Mouse (Mus musculus) inflammation-experienced regulatory T-cells, adult 6 months (primary cell): ENCODE data around the gene Sel1l. TPM values are rescaled to one million over a fixed set of nuclear protein-coding genes. Genes with fewer than 3 reads are reported as not detected.
"Not testable (repeated sequence)": the region's sequence is repeated elsewhere in the genome, so short reads cannot be mapped to it uniquely, and the experiment has no call there.

Source experiments
- ATAC-seq: one replicate; pipeline ENCODE4 v1.8.0; 2017
- polyA plus RNA-seq, 3 experiments: library from polyadenylated mRNA; unstranded; fragments of 100-300 nt; shearing (Covaris generic); gene quantifications; one replicate each; pipeline ENCODE4 v1.2.1; 2017

Sel1l gene
- polyA plus RNA-seq, 3 experiments from 2014 or later, result 53.0 to 60.6 (median 54.4) TPM

DNA sequence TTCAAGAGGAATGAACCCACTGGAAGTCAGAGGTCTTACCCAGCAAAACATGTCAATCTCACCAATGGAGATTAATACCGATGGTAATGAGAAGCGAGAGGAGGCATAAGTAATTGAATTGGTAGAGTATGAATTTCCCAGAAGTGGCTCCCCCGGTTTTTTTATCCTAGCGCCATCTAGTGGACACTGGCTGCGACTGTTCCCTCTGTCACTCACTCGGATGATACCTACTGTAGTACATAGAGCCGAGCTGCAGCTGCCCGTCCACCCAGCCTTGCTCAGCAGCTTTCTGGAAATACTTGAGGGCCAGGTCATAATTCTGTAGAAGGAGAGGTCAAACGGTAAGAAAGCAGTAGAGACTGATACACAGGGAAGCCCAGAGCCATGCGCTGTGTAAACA lies 33.0 kb downstream of the Sel1l start:
- ATAC-seq, result peak; percentile 75

DNA sequence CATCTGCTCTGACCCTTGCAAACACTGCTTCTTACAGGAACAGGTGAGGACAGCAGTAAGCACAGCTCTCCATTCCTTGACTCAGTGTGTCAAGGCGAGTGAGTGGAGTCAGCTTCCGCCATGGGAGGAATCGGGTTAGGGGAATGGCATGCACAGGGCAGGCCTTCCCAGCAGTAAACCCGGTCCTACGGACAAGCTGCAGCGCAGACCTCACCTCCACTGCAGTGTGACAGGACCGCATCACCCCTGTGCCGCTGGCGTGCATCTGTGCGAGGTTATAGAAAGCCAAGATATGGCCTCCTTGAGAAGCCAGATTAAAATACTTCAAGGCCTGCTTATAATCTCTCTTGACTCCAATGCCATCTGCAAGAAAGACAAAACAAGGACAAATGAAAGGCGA lies 33.4 kb downstream of the Sel1l start:
- ATAC-seq, result no peak

DNA sequence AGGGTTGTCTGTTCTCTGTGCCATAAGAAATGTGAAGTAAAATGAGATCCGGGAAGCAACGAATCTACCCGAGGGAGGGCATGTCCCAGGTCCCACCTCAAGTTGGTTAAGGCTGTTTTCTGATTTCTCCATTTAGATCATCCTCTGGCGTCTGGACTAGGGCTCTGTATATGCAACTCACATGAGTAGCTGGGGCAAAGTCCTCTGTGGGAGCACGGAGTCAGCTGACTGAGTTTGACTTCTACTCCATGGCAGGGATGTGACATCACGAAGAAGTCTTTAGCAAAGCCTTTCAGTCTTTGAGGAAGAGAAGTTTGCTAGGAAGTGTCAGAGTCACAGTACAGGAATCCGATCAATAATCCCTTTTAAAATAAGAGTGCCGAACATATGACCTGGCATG lies 40.0 kb downstream of the Sel1l start:
- ATAC-seq, result no peak

DNA sequence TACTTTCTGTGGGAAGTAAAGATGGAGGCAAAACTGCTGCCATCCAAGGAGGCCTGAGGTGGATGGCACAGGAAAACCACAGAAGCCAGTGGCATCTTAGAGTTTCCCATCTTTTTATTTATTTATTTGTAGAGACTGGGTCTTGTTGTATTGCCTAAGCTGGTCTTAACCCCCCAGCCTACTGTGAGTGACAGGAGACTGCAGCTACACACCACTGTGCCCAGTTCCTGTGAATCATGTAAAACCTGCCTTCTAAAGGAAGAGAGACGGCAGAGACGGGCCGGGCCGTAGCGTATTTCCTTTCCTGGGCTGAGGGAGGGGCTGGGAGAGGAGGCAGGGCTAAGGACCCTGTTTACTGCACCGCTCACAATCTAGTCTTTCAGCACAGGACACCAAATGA lies 41.2 kb downstream of the Sel1l start:
- ATAC-seq, result no peak

DNA sequence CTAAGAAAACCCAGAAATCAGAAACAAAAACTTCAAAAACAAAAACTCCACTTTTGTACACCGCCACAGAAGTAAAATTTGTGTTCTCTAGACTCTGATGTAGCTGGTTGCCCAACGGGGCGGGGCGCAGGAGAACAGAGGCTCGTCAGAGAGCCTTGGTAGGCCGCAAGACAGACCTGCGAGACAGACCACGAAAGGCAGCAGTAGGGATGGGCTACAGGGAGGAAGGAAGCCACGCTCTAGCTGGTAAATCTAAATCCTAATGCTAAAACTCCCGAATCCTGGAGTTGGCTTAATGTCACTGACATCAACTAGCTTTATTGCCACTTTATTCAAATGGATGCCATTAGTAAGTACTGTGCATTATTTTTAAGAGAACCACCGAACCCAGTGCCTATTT lies 41.9 kb downstream of the Sel1l start:
- ATAC-seq, result no peak

DNA sequence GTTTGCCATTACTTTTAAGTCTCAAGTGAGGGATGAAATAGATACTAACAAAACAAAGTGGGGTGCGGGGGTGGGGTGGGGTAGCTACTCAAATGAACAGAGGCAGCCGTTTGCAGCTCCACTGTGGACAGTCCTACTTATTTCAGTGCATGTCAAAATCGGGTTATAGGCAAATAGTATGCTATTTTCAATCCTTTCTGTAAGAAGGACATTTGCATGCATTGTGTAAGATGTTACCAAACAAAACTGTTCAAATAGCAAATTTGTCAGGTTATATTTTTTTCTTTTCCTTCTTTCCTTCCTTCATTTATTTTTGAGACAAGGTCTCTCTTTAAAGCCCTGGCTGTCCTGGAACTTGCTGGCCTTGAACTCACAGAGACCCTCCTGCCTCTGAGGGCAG lies 44.7 kb downstream of the Sel1l start:
- no peak for ATAC-seq

DNA sequence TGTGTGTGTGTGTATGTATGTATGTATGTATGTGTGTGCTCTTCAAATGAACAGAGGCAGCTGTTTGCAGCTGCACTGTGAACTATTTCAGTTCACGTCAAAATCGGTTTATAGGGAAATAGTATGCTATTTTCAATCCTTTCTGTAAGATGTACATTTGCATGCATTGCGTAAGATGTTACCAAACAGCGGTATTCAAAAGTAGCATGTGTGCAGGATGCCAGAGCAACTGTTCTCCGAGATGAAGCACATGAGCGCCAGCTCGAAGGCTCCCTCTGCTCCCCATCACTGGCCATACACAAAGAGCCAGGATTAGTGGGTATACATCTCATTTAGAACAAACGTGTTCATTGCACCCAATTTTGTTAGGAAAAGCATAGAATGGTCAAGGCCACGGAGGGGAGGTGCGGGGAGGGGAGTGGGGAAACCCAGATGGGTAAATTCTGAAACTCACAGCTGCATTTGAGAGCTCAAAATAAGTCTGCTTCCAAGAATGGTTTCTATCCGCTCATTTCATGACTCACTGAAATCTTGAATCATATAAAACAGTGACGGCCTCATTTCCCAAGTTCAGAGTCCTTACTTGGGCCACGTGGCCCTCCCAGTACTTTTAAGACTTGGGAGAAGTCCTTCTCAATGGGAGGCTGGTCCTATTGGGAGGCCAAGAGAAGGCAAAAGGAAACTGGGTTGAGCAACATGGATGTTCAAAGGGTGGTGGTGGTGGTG lies 45.6 kb downstream of the Sel1l start:
- ATAC-seq, result peak; percentile 12

DNA sequence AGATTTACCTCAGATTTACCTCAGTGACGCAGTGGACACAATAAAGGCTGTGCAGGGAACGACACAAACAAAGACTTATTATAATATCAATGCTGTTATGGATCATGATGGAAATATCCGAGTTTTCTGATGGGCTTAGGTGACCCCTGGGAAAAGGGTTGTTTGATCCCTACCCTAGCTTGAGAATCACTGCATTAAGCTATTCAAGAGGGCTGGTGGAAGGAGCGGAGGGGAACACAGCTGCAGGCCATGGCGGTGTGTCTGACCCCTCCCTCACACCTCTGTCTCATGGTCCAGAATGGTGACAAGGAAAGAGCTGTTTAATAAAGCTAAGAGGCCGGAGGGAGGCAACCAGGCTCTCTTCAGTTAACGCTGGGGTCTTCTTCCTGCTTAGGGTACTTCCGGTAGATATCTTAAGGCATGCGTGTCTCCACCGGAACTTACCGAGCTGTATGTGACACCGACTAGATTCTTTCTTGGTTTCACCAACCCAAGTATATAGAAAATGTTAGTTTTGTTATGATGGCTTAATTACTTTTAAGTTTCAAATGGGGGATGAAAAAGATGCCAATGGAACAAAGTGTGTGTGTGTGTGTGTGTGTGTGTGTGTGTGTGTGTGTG lies 46.3 kb downstream of the Sel1l start:
- ATAC-seq, result peak; percentile 33

DNA sequence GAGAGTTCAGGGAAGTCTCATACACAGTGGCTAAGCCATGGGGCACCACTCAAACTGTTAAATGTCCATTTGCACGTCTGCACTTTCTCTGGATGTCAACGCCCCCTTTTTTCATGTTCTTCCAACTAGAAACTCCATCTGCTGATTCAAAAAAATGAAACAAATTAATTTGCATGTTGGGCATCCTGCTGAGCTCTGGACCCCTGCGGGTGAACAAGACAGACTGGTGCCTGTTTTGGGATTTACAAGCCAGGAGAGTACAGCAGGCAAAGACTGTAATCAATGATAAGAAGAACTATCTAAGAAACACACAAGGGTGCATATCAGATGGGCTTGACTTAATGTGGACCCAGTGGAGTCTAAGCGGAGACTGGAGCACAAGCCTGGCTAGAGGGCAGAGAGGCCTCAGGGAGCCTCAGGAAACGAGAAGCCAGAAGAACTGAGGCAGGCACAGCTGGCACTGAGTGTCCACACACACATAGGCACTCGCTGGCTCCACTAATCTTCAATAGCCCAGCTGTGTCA lies 48.0 kb downstream of the Sel1l start:
- ATAC-seq, result no peak

DNA sequence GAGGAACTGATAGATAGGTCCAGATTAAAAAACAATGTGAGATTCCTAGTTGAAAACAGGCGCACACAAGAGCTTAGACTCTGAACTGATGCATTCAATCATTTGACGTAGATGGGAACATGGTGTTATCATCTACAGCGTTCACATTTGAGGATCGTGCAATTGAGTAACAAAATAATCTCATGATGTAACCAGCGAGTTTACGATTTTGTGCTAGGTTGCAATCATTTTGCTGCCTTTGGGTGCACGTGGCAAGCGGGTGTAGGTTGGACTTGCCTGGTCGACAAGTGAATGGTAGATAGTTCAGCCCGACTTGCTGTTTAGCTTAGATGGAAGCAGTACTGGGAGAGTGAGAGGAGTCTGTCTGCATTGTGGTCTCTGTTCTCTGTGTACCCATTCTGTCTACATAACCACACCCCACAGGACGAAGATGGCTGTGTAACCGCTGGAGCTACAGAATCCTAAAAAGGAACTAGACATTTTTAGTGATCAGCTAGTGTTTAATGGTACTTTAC lies 49.1 kb downstream of the Sel1l start:
- no peak for ATAC-seq

DNA sequence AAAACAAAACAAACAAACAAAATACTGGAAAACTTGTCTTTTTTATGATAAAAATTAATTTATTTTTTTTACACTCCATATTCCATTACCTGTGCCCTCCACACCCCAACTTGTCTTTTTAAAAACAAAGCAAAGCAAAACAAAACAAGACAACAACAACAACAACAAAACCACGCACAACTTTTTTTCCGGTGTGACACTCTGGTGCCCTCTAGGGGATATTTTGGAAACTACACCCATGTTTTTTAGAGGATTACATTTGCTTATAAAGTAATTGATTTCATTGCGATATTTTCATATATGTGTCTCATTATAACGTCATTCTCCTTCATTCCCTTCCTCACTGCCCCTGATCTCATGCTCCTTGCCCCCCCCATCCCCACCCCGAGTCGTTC lies 49.6 kb downstream of the Sel1l start:
- ATAC-seq, result no peak

DNA sequence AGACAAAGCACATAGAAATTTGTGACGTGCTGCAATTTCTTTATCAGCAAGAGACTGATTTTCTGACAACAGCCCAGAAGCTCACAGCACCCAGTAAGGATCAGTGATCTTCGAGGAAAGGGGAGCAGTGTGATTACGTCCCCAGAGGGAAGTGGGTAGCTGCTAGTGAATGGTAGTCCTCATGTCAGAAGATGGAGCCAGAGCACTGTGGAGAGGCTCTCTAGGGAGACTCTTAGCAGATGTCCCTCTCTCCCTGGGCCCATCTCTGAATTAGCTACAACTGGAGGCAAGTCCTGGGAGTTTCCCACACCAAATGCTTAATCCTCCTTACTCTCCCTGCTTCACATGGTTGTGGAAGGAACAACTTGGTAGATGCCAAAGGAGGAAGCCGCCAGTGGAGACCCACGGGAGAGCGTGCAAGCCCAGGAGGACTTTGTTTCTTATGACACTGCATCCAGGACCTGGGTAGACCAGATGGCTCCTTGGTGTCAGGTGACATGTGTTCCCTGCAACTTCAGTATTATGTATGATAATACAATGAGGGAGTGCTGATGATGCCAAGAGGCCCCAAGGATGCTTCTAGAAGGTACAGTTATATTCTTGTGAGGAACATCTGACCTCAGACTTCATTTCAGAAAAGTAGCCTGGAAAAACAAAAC lies 50.1 kb downstream of the Sel1l start:
- ATAC-seq, result peak; percentile 44

DNA sequence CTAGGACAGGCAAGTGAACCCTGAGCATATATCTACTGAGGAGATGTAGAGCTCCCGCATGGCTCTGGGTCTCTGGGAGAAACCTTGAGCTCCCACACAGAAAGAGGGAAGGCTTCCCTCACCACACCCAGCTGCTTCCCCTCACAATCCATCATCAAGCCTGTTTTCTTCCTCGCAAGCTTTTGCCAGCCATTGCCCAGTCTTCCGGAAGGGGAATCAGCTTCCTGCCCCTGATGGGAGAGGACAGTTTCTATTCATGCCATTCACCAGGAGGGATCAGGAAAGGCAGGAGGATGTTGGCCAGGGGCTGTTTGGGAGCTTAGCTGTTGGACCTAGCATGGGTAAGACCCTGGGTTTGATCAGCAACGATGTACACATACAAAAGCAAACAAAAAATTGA lies 52.2 kb downstream of the Sel1l start:
- no peak for ATAC-seq

DNA sequence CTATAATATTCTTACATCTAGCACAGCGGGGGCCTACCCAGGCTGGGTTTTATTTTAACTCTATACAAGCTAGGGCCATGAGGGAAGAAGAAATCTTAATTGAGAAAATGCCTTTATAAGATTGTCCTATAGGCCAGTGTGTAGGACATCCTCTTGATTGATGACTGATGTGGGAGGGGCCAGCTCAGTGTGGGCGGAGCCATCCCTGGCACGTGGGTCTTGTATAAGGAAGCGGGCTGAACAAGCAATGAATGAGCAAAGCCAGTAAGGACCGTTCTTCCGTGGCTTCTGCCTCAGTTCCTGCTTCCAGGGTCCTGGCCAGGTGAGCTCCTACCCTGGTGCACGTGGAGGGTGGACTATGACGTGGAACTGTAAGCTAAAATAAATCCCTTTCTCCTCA lies 55.7 kb downstream of the Sel1l start:
- no peak for ATAC-seq

DNA sequence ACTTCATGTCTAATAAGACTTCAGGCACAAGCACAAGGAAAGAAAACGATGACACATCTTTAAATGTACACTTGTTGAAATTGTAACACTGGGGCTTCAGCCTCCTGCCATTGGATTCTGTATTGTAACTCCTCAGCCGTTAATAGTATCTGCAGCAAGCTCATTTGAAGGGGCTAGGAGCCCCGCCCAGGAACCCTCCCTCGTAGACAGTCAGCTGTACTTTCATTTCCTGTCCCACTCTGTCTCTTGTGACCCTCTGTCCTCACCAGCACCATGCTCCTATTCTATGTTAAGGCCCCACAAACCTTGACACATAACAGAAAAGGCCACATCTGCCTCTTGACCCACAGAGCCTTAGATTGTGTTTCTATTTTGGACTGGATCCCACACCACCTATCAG lies 57.1 kb downstream of the Sel1l start:
- ATAC-seq, result no peak

DNA sequence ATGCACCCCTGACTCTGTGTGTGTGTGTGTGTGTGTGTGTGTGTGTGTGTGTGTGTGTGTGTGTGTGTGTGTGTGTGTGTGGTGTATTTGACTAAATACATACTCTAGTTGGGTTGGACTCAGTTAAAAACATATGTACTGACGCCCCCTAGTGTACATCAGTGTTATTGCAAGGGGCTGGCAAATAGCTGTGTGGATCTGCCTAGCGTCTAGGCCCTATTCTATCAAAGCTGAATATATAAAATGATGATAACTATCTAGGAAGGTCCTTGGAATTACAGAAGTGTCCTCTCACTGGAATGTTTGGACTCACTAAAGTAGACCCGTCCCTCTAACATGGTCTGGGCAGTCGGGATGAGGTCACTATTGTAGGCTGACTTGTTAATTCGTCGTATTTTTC lies 59.2 kb downstream of the Sel1l start:
- peak; percentile 84 for ATAC-seq

DNA sequence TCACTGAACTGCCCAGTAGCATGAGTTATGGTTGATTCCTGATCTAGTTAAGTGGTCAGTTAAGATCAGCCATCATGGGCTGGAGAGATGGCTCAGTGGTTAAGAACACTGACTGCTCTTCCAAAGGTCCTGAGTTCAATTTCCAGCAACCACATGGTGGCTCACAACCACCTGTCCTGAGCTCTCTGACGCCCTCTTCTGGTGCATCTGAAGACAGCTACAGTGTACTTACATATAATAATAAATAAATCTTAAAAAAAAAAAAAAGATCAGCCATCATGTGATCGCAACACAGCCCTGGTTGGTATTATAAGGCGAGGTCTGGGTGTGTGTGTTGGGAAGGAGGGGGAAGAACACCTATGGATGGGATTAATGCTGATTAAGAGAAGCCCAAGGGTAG lies 60.5 kb downstream of the Sel1l start:
- not testable (repeated sequence) for ATAC-seq

DNA sequence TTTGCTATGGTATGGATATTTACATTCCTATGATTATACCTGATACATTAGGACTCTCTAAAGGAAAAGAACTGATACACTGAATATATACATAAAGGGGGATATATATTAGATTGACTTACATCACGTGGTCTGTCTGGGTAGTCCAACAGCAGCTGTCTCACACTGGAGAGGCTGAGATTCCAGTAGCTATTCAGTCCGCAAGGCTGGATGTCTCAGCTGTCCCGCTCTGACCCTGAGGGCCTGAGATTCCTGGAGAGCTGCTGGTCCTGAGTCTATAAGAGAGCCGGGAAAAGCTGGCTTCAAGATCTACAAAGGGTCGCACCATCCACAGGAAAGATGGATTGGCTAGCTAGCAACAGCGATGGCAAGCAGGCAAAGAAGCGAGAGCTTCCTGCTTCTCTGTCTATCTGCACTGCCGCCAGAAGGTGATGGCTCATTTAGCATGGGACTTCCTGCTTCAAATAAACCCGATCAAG lies 61.0 kb downstream of the Sel1l start, which contains the start of gene Ston2:
Ston2 (minus strand) TSS at position 429 of the 479 bp plus-strand sequence.
- ATAC-seq, result no peak

DNA sequence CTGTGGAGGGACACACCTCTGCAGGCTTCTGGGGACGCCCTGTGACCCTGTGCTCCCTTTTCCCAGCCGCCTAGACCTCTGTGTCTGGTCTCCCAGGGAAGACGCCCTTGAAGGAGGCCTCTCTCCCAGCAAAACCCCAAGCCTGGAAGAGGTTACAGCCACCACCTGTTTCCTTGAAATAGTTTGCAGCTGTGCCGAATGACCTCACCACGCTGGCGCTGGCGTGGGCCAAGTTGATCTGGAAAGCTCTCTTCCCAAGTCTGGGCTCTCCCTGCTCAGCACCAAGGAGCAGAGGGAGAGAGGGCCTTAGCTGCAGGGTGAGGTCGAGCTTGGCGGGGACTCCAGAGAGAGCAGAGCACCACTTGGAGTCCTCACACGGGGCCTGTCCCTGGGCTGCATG lies 62.6 kb downstream of the Sel1l start:
- no peak for ATAC-seq

DNA sequence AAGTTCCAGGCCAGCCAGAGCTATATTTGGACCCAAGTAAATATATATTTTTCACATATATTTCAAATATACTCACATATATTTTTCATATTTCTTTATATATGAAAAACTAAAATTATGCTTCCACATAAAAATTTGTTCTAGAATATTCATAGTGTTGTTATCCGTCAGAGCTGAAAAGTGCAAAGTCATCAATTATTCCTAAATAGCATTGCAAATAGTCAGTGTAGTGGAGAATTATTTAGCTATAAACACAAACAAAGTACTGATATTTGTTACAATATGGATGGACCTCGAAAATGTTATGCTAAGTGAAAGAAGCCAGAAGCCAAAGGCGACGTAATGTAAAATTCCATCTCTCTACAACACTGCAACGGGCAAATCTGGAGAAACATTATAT lies 67.5 kb downstream of the Sel1l start:
- no peak for ATAC-seq

DNA sequence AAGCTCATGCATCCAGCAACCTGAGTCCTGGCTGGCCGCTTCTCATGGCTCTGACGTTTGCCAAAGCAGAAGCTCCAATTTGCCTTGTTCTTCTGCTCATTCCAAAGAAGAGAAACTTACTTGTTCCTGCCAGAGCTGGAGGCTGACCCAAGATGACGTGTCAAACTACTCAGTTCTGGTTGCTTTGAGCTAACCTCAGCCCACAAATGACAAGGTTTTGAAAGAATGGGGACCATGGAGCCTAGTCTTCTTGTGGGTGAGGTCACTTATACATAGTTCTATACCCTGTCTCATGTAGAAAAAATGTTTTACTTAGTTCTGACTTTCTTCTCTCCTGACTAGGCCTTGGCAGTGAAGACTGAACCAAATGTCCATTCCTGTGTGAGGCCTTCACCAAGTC lies 68.4 kb downstream of the Sel1l start:
- no peak for ATAC-seq

DNA sequence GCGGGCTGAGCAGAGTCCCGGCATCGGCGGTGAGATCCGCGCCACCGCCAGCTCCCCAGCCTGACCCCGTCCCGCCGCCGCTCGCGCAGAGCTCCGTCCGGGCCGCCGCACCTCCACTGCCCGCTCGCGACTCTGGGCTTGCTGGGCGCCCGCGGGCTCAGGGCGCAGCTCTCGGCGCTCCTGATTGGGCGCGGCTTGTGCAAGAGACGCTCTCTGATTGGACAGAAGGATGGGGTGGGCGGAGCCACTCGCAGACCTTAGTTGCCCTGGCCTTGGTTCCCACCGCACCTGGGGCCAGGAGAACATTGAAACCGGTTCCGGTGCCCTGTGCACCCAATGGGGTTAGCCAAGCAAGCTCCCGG lies 70.0 kb downstream of the Sel1l start:
- peak; percentile 86 for ATAC-seq

DNA sequence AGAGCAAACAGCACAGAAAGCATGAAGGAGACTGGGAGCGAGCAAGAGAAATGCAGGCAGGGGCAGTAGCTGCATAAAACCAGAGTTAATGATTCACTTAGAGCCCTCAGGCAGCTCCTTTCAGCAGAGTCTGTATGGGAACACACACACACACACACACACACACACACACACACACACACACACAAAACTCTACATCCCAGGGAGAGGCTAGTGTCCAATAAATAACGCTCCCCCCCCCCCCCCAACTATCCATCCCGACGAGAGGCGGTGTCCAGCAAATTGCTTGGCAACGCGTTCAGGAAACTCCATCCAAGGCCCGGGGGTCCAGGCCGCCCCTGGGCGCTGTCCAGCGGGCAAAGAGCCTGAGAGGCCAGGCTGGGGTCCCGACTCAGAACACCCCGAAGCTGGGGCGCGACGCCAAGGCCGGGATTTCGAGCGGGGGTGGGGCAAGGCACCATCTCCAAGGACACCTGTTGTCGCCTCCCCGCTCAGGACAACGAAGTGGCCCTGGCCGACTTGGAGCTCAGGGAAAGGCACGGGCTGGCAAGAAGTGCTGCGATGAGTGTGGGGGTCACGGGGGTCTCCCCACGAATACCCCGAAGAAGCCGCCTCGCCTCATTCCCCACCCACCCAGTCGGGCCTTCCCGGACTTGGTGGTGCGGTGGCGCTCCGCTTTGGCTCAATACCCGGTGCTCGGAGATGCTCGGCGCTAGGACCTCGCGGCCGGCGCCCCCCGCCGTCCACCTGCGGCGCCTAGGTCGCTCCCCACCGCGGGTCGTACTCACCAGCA lies 70.5 kb downstream of the Sel1l start:
- ATAC-seq, result peak; percentile 18
